Mouse (Mus musculus) CH12.LX (cell line): ENCODE results near the gene Clmp. TPM values are rescaled to one million over a fixed set of nuclear protein-coding genes. Genes with fewer than 3 reads are reported as not detected.

Experiments
- DNase-seq: peaks from one replicate; pipeline ENCODE4 v3.0.0-alpha.2; 2013; ENCODE audit errors: extremely low read depth
- H3K27ac ChIP-seq: 2 replicates; pipeline ENCODE4 v1.5.1; 2012; ENCODE audit warnings: low read depth, mild to moderate bottlenecking, control low read depth, moderate library complexity; ENCODE audit not compliant: insufficient read depth
- H3K27me3 ChIP-seq: replicated peaks from 2 replicates; pipeline ENCODE3; 2012; ENCODE audit warnings: inconsistent platforms
- H3K36me3 ChIP-seq, 2 experiments: replicated peaks in 1 of 2; 2 replicates each; pipeline versions ENCODE3 to v1.6.1; 2012; ENCODE audit warnings: inconsistent platforms in 1 of 2, low read length in 1 of 2, mild to moderate bottlenecking in 1 of 2, mixed read lengths in 1 of 2, moderate library complexity in 1 of 2; ENCODE audit not compliant: control insufficient read depth in 1 of 2, insufficient read depth in 1 of 2
- H3K4me1 ChIP-seq, 2 experiments: 2 replicates each; pipeline ENCODE4 v1.6.1; 2012; ENCODE audit warnings: inconsistent platforms in 1 of 2, moderate library complexity in 1 of 2; ENCODE audit not compliant: insufficient read depth in 2 of 2, control insufficient read depth in 1 of 2
- H3K4me2 ChIP-seq: 2 replicates; pipeline ENCODE4 v1.6.1; 2012; ENCODE audit warnings: low read depth, mild to moderate bottlenecking, control low read depth; ENCODE audit not compliant: poor library complexity, insufficient read depth, severe bottlenecking
- H3K4me3 ChIP-seq, 3 experiments: fragments of 150-350 bp in 1 of 3; sonication (generic) in 1 of 3; replicated peaks in 1 of 3; 2 replicates each; pipeline versions ENCODE3 to v1.5.1; 2011 to 2012; ENCODE audit warnings: low read depth in 2 of 3, low read length in 2 of 3, mild to moderate bottlenecking in 2 of 3, moderate library complexity in 2 of 3, control low read depth in 1 of 3, improper control_type of control experiment in 1 of 3, inconsistent platforms in 1 of 3, mixed read lengths in 1 of 3; ENCODE audit not compliant: poor library complexity in 1 of 3
- H3K79me2 ChIP-seq: replicated peaks from 2 replicates; pipeline ENCODE4 v1.6.1; 2012; ENCODE audit warnings: mild to moderate bottlenecking, moderate library complexity; ENCODE audit not compliant: control insufficient read depth, poor library complexity, insufficient read depth, severe bottlenecking; ENCODE audit errors: extremely low read depth
- H3K9ac ChIP-seq: 2 replicates; pipeline ENCODE4 v1.6.1; 2012; ENCODE audit warnings: low read depth, mild to moderate bottlenecking, control low read depth, moderate library complexity; ENCODE audit not compliant: insufficient read depth
- H3K9me3 ChIP-seq: replicated peaks from 2 replicates; pipeline ENCODE3; 2012; ENCODE audit warnings: low read length, inconsistent platforms, mixed read lengths
- BHLHE40 ChIP-seq: IDR thresholded peaks from 2 replicates; pipeline ENCODE4 v1.6.1; 2011; ENCODE audit warnings: mild to moderate bottlenecking, low read depth, low read length, improper control_type of control experiment
- CTCF ChIP-seq, 2 experiments: IDR thresholded peaks in 1 of 2; conservative IDR thresholded peaks in 1 of 2; 2 replicates each; pipeline ENCODE4 v1.5.1; 2011 to 2012; ENCODE audit warnings: low read depth in 2 of 2, low read length in 2 of 2, improper control_type of control experiment in 1 of 2, inconsistent platforms in 1 of 2, mild to moderate bottlenecking in 1 of 2, moderate library complexity in 1 of 2
- E2F4 ChIP-seq: IDR thresholded peaks from 2 replicates; pipeline ENCODE4 v1.6.1; 2011; ENCODE audit warnings: low read depth, low read length, improper control_type of control experiment; ENCODE audit not compliant: insufficient replicate concordance
- EP300 ChIP-seq: IDR thresholded peaks from 2 replicates; pipeline ENCODE4 v1.6.1; 2011; ENCODE audit warnings: low read length, improper control_type of control experiment
- GABPA ChIP-seq: IDR thresholded peaks from 2 replicates; pipeline ENCODE4 v1.6.1; 2012; ENCODE audit warnings: low read depth, low read length, improper control_type of control experiment, inconsistent platforms; ENCODE audit not compliant: insufficient replicate concordance
- HCFC1 ChIP-seq: IDR thresholded peaks from 2 replicates; pipeline ENCODE4 v1.6.1; 2012; ENCODE audit warnings: low read depth, mild to moderate bottlenecking, inconsistent platforms, low read length, improper control_type of control experiment
- JUN ChIP-seq: IDR thresholded peaks from 2 replicates; pipeline ENCODE4 v1.6.1; 2011; ENCODE audit warnings: low read depth, mild to moderate bottlenecking, low read length, improper control_type of control experiment, moderate library complexity; ENCODE audit not compliant: insufficient read depth
- JUND ChIP-seq: conservative IDR thresholded peaks from 2 replicates; pipeline ENCODE4 v1.6.1; 2011; ENCODE audit warnings: low read depth, low read length, improper control_type of control experiment
- KAT2A ChIP-seq: IDR thresholded peaks from 2 replicates; pipeline ENCODE4 v1.6.1; 2012; ENCODE audit warnings: low read length, improper control_type of control experiment, inconsistent platforms; ENCODE audit not compliant: insufficient replicate concordance
- MAFK ChIP-seq: IDR thresholded peaks from 2 replicates; pipeline ENCODE4 v1.6.1; 2011; ENCODE audit warnings: low read length, improper control_type of control experiment; ENCODE audit not compliant: insufficient replicate concordance
- MAX ChIP-seq: IDR thresholded peaks from 2 replicates; pipeline ENCODE4 v1.6.1; 2011; ENCODE audit warnings: low read length, improper control_type of control experiment
- MAZ ChIP-seq: IDR thresholded peaks from 2 replicates; pipeline ENCODE4 v1.6.1; 2012; ENCODE audit warnings: low read depth, mild to moderate bottlenecking, inconsistent platforms, low read length, improper control_type of control experiment, moderate library complexity
- MXI1 ChIP-seq: IDR thresholded peaks from 2 replicates; pipeline ENCODE4 v1.6.1; 2011; ENCODE audit warnings: mild to moderate bottlenecking, low read depth, low read length, improper control_type of control experiment
- MYC ChIP-seq: IDR thresholded peaks from 2 replicates; pipeline ENCODE4 v1.6.1; 2011; ENCODE audit warnings: low read depth, mild to moderate bottlenecking, improper control_type of control experiment, low read length
- NELFE ChIP-seq: IDR thresholded peaks from 2 replicates; pipeline ENCODE4 v1.6.1; 2011; ENCODE audit warnings: low read depth, low read length, improper control_type of control experiment
- NRF1 ChIP-seq: IDR thresholded peaks from 2 replicates; pipeline ENCODE4 v1.6.1; 2014; ENCODE audit warnings: low read depth, mild to moderate bottlenecking, inconsistent platforms, low read length, improper control_type of control experiment, moderate library complexity
- PAX5 ChIP-seq: IDR thresholded peaks from 2 replicates; pipeline ENCODE4 v1.6.1; 2012; ENCODE audit warnings: low read length, inconsistent platforms, mixed read lengths
- POLR2A ChIP-seq: IDR thresholded peaks from 2 replicates; pipeline ENCODE4 v1.6.1; 2011; ENCODE audit warnings: low read depth, mild to moderate bottlenecking, improper control_type of control experiment, low read length
- POLR2AphosphoS2 ChIP-seq: IDR thresholded peaks from 2 replicates; pipeline ENCODE4 v1.6.1; 2011; ENCODE audit warnings: low read depth, low read length, improper control_type of control experiment
- RAD21 ChIP-seq: IDR thresholded peaks from 2 replicates; pipeline ENCODE4 v1.6.1; 2011; ENCODE audit warnings: low read depth, mild to moderate bottlenecking, low read length, improper control_type of control experiment, moderate library complexity
- RCOR1 ChIP-seq: conservative IDR thresholded peaks from 2 replicates; pipeline ENCODE4 v1.6.1; 2012; ENCODE audit warnings: low read depth, mild to moderate bottlenecking, inconsistent platforms, low read length, improper control_type of control experiment
- SIN3A ChIP-seq: IDR thresholded peaks from 2 replicates; pipeline ENCODE4 v1.6.1; 2012; ENCODE audit warnings: low read length, improper control_type of control experiment, inconsistent platforms
- SMC3 ChIP-seq: IDR thresholded peaks from 2 replicates; pipeline ENCODE4 v1.6.1; 2011; ENCODE audit warnings: low read depth, low read length, improper control_type of control experiment
- TBP ChIP-seq: conservative IDR thresholded peaks from 2 replicates; pipeline ENCODE4 v1.6.1; 2011; ENCODE audit warnings: low read depth, low read length, improper control_type of control experiment
- TCF12 ChIP-seq: IDR thresholded peaks from 2 replicates; pipeline ENCODE4 v1.6.1; 2014; ENCODE audit warnings: low read depth, mild to moderate bottlenecking, inconsistent platforms, low read length, improper control_type of control experiment
- UBTF ChIP-seq: IDR thresholded peaks from 2 replicates; pipeline ENCODE4 v1.6.1; 2012; ENCODE audit warnings: low read depth, mild to moderate bottlenecking, inconsistent platforms, low read length, improper control_type of control experiment, moderate library complexity
- USF1 ChIP-seq: IDR thresholded peaks from 2 replicates; pipeline ENCODE4 v1.6.1; 2014; ENCODE audit warnings: low read depth, mild to moderate bottlenecking, inconsistent platforms, low read length, improper control_type of control experiment
- ZC3H11A ChIP-seq: IDR thresholded peaks from 2 replicates; pipeline ENCODE4 v1.6.1; 2012; ENCODE audit warnings: low read depth, mild to moderate bottlenecking, inconsistent platforms, low read length, improper control_type of control experiment
- ZKSCAN1 ChIP-seq: IDR thresholded peaks from 2 replicates; pipeline ENCODE4 v1.6.1; 2012; ENCODE audit warnings: low read depth, inconsistent platforms, low read length, improper control_type of control experiment, borderline replicate concordance
- ZMIZ1 ChIP-seq: IDR thresholded peaks from 2 replicates; pipeline ENCODE4 v1.6.1; 2012; ENCODE audit warnings: low read depth, mild to moderate bottlenecking, inconsistent platforms, low read length, improper control_type of control experiment
- dilution Hi-C: fragments of 300-500 bp; cut with MboI; formaldehyde crosslinking; loops from 2 replicates; pipeline ENCODE4 v1.14.3; 2020; ENCODE audit warnings: low sequenced_read_pairs; ENCODE audit not compliant: extremely low pct_unique_long_range_greater_than_20kb, extremely low pct_ligation_motif_present
- in situ Hi-C: fragments of 300-500 bp; cut with MboI; formaldehyde crosslinking; loops from 3 replicates; pipeline ENCODE4 v1.14.3; 2019; ENCODE audit warnings: low sequenced_read_pairs, low pct_ligation_motif_present, low pct_unique_long_range_greater_than_20kb, mixed read lengths
- polyA plus RNA-seq: library from polyadenylated mRNA; unstranded; fragments of >175 nt; gene quantifications from 2 replicates; pipeline ENCODE4 v1.2.1, GENCODE M21; 2012; ENCODE audit warnings: low read depth; ENCODE audit not compliant: insufficient read length
- total RNA-seq, 2 experiments: library from RNA; depleted of rRNA; stranded (reverse); fragments of 300-350 nt in 1 of 2; fragments of >200 nt in 1 of 2; gene quantifications; 2 replicates each; pipeline ENCODE4 v1.2.3; 2012 to 2014

The Clmp gene
- total and polyA plus RNA-seq, 3 experiments, result not detected

GRCm38 (mm10) chr9:40799112-40799511, 113.3 kb downstream of the Clmp start:
- Histone ChIP-seq H3K79me2 (peaks cover 25% of the 10 kb centered on the region), H3K27ac (no peak overlapping the region), H3K4me2 (peak overlapping the region; percentile 41; the same call in 1 of the 2 replicates), H3K27me3 (no peaks in the 10 kb centered on the region), H3K9me3 (no peaks in the 10 kb centered on the region), H3K36me3 (peaks cover 17 to 19% of the 10 kb centered on the region in 2 experiments), H3K9ac (peak overlapping the region; percentile 97), H3K4me1 (peaks cover 6 to 14% of the 10 kb centered on the region in 2 experiments; a peak in 3 of 4 replicates), H3K4me3 (peak overlapping the region in 1 of 3 experiments; percentile 67)
- dilution Hi-C loops, result no loop called here
- DNase-seq, result no peak
- TF ChIP-seq USF1, result no peak
- TF ChIP-seq POLR2A, result no peak
- TF ChIP-seq MXI1, result no peak
- TF ChIP-seq POLR2AphosphoS2, result no peak
- no peak for TF ChIP-seq MAFK
- no peak for TF ChIP-seq RCOR1
- TF ChIP-seq ZKSCAN1, result no peak
- TF ChIP-seq MYC, result no peak
- TF ChIP-seq PAX5, result no peak
- TF ChIP-seq SMC3, result no peak
- TF ChIP-seq JUND, result no peak
- TF ChIP-seq CTCF (conservative IDR thresholded peaks at IDR 0.05 in 1 of 2, IDR thresholded peaks at IDR 0.05 in 1 of 2; ENCODE audit: low read depth in 2 of 2, low read length in 2 of 2), result no peak
- TF ChIP-seq NRF1, result no peak
- TF ChIP-seq KAT2A, result no peak
- TF ChIP-seq EP300, result no peak
- in situ Hi-C loops, result no loop called here

- H3K4me2 ChIP-seq, result peak overlapping the region; percentile 41
- in situ Hi-C loops (loop anchor here (5.0 to 25.0 kb wide), 2 partner anchors 43 to 187 kb away; no protein-coding TSS in a partner anchor), dilution Hi-C loops (no loop called here)
- H3K4me3 ChIP-seq, result peak overlapping the region; percentile 67 to 95 (median 87)
- peak overlapping the region; percentile 97 for H3K9ac ChIP-seq
- peak overlapping the region; percentile 78 for H3K27ac ChIP-seq
- peaks cover 6 to 17% of the 10 kb centered on the region in 2 experiments; a peak in 3 of 4 replicates for H3K4me1 ChIP-seq
- peaks cover 27% of the 10 kb centered on the region for H3K79me2 ChIP-seq
- no peaks in the 10 kb centered on the region for H3K27me3 ChIP-seq
- DNase-seq, result peak; percentile 78
- H3K36me3 ChIP-seq, result peaks cover 24 to 26% of the 10 kb centered on the region in 2 experiments
- H3K9me3 ChIP-seq, result no peaks in the 10 kb centered on the region
- TF ChIP-seq MAFK (no peak), JUND (no peak), MXI1 (peak; percentile 28; the same call in 1 of the 2 replicates), MAZ (no peak), POLR2AphosphoS2 (no peak), SIN3A (no peak), RAD21 (no peak), EP300 (no peak), ZKSCAN1 (no peak), USF1 (no peak; the same call in 1 of the 2 replicates), CTCF (conservative IDR thresholded peaks at IDR 0.05 in 1 of 2, IDR thresholded peaks at IDR 0.05 in 1 of 2; ENCODE audit: low read depth in 2 of 2, low read length in 2 of 2) (no peak), E2F4 (no peak), GABPA (no peak), PAX5 (no peak), TBP (peak; percentile 56; the same call in 1 of the 2 replicates), NELFE (peak; percentile 66), ZMIZ1 (no peak), TCF12 (peak; percentile 71), HCFC1 (no peak), JUN (0 out of 2 replicates have a peak, but pooled peaks have one; percentile 28), ZC3H11A (no peak), UBTF (no peak), SMC3 (no peak), MAX (no peak), MYC (peak; percentile 91), POLR2A (peak; percentile 76), BHLHE40 (peak; percentile 96)
Measured at GRCm38 (mm10) chr9:40799837-40800501, 114.2 kb downstream of the Clmp start.
